Mouse (Mus musculus) hindbrain, embryonic 16.5 days (tissue): ENCODE results near the gene Prrt1. TPM values are rescaled to one million over a fixed set of nuclear protein-coding genes. Genes with fewer than 3 reads are reported as not detected.

Experiments
- ATAC-seq: fragments of 200-750 bp; cut with Nextera tagmentation; 2 replicates; pipeline ENCODE4 v1.8.0; 2017; ENCODE audit warnings: moderate TSS enrichment, moderate library complexity
- H3K27ac ChIP-seq: fragments of 300-500 bp; sonication (generic); 2 replicates; pipeline ENCODE4 v1.5.1; 2014; ENCODE audit warnings: low read depth, mild to moderate bottlenecking, control low read depth, low read length, moderate library complexity
- H3K27me3 ChIP-seq: fragments of 300-500 bp; sonication (generic); replicated peaks from 2 replicates; pipeline ENCODE4 v1.6.1; 2014; ENCODE audit warnings: low read length; ENCODE audit not compliant: control insufficient read depth, insufficient read depth
- H3K36me3 ChIP-seq: fragments of 300-500 bp; sonication (generic); 2 replicates; pipeline ENCODE4 v1.6.1; 2014; ENCODE audit warnings: mild to moderate bottlenecking, low read length, moderate library complexity, mixed read lengths; ENCODE audit not compliant: control insufficient read depth, insufficient read depth
- H3K4me1 ChIP-seq: fragments of 300-500 bp; sonication (generic); 2 replicates; pipeline ENCODE4 v1.6.1; 2014; ENCODE audit warnings: low read depth, low read length; ENCODE audit not compliant: control insufficient read depth, insufficient read depth
- H3K4me2 ChIP-seq: fragments of 300-500 bp; sonication (generic); 2 replicates; pipeline ENCODE4 v1.6.1; 2014; ENCODE audit warnings: mild to moderate bottlenecking, low read length, control low read depth, moderate library complexity
- H3K4me3 ChIP-seq: fragments of 300-500 bp; sonication (generic); 2 replicates; pipeline ENCODE4 v1.5.1; 2014; ENCODE audit warnings: mild to moderate bottlenecking, low read length, control low read depth, moderate library complexity
- H3K9ac ChIP-seq: fragments of 300-500 bp; sonication (generic); 2 replicates; pipeline ENCODE4 v1.6.1; 2014; ENCODE audit warnings: low read depth, mild to moderate bottlenecking, control low read depth, low read length, moderate library complexity
- H3K9me3 ChIP-seq: fragments of 300-500 bp; sonication (generic); 2 replicates; pipeline ENCODE4 v1.6.1; 2014; ENCODE audit warnings: mild to moderate bottlenecking, low read length, moderate library complexity; ENCODE audit not compliant: control insufficient read depth
- WGBS: fragments of 180-500 bp; shearing (Covaris S2); extraction: QIAGEN DNeasy Blood & Tissue Kit; methylation state at CpG from one replicate; pipeline ENCODE4 v1.1.7; 2014; 5-methylcytosine and 5-hydroxymethylcytosine counted together
- polyA plus RNA-seq: library from polyadenylated mRNA; unstranded; fragments of >200 nt; fragmentation: Nextera tagmentation; extraction: Ambion mirVana; gene quantifications from 2 replicates; pipeline ENCODE4 v1.2.1, GENCODE M21; 2015

The Prrt1 gene
- polyA plus RNA-seq = 6.8 and 8.1 TPM in 2 replicates

DNA sequence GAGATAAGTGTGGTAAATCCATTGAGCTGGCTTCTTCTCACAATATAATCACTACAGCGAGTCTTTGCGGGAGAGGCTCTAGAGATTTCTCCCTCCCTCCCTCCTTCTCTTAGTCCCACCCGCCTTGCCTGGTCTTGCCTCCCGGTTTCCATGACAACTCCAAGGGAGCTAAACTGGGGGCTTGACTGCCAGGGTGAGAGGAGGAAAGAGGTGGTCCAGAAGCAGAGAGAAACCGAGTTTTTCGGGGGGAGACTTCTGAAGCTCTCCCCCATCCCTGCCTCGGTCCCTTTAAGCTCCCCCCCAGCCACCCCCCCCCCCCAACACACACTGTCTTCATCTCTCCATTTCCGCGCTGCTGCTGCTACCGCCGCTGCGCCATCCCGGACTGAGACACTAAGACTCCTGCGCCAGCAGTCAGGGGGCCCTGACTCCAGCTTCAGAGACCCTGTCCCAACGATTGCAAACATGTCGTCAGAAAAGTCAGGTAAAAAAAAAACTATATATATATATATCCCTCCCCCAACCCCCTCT, at the start of gene Prrt1:
Gene Prrt1 (plus strand): TSS at position 313 of the 531 bp plus-strand sequence.
- Histone ChIP-seq H3K4me3 (peak within 1 kb of the TSS; percentile 62), H3K27ac (peak within 1 kb of the TSS; percentile 95), H3K9me3 (no peaks in the 10 kb centered on the region), H3K4me2 (peak within 1 kb of the TSS; percentile 84), H3K27me3 (peaks cover 3% of the 10 kb centered on the region; the same call in 1 of the 2 replicates), H3K36me3 (no peaks in the 10 kb centered on the region), H3K9ac (peak within 1 kb of the TSS; percentile 76), H3K4me1 (peaks cover 45% of the 10 kb centered on the region)
- peak; percentile 51 for ATAC-seq
- WGBS = 2% methylated on average over 16 of the region's 16 CpGs

DNA sequence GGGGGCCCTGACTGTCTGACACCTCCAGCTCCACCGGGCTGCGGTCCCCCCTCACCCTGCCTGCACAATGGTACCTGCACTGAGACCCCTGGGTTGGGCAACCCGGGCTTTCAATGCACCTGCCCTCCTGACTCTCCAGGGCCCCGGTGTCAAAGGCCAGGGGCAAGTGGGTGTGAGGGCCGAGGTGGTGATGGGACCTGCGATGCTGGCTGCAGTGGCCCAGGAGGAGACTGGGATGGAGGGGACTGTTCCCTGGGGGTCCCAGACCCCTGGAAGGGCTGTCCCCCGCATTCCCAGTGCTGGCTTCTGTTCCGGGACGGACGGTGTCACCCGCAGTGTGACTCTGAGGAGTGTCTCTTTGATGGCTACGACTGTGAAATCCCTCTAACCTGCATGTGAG, 46.8 kb upstream of the Prrt1 start:
- H3K36me3 ChIP-seq = no peaks in the 10 kb centered on the region
- H3K9ac ChIP-seq = no peak overlapping the region
- H3K27ac ChIP-seq = no peak overlapping the region
- 88% methylated on average over 12 of the region's 12 CpGs for WGBS
- no peak overlapping the region for H3K4me3 ChIP-seq
- H3K4me2 ChIP-seq = no peak overlapping the region
- H3K4me1 ChIP-seq = peaks cover 10% of the 10 kb centered on the region
- no peaks in the 10 kb centered on the region for H3K9me3 ChIP-seq
- H3K27me3 ChIP-seq = no peaks in the 10 kb centered on the region
- ATAC-seq = no peak

DNA sequence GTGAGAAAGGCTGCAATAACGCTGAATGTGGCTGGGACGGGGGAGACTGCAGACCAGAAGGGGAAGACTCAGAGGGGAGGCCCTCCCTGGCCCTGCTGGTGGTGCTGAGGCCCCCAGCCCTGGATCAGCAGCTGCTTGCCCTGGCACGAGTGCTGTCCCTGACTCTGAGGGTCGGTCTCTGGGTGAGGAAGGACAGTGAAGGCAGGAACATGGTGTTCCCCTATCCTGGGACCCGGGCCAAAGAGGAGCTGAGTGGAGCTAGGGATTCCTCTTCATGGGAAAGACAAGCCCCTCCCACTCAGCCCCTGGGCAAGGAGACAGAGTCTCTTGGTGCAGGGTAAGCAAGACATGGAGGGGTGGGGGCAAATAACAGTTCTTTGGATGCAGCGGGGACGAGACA, 45.9 kb upstream of the Prrt1 start:
- Histone ChIP-seq H3K9ac (no peak overlapping the region), H3K27me3 (no peaks in the 10 kb centered on the region), H3K27ac (no peak overlapping the region), H3K4me3 (no peak overlapping the region), H3K4me1 (peaks cover 15% of the 10 kb centered on the region), H3K36me3 (no peaks in the 10 kb centered on the region), H3K4me2 (no peak overlapping the region), H3K9me3 (no peaks in the 10 kb centered on the region)
- ATAC-seq = no peak
- WGBS = 60% methylated on average over 7 of the region's 7 CpGs

DNA sequence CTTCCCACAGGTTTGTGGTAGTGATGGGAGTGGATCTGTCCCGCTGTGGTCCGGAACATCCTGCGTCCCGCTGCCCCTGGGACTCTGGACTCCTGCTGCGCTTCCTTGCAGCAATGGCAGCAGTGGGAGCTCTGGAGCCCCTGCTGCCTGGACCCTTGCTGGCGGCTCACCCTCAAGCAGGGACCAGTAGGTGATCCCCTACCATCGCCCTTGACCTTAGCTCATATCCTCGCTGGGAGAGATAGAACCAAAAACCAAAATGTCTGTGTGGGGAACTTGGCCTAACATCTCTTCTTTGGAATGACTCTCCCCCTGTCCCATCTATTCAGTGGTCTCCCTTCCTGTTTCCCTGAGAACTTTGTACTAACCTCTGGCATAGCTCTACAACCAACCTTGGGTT, 45.5 kb upstream of the Prrt1 start:
- ATAC-seq = no peak
- Histone ChIP-seq H3K9ac (no peak overlapping the region), H3K4me1 (peaks cover 15% of the 10 kb centered on the region), H3K36me3 (no peaks in the 10 kb centered on the region), H3K27ac (no peak overlapping the region), H3K4me2 (no peak overlapping the region), H3K27me3 (no peaks in the 10 kb centered on the region), H3K9me3 (no peaks in the 10 kb centered on the region), H3K4me3 (no peak overlapping the region)
- 81% methylated on average over 7 of the region's 8 CpGs for WGBS

DNA sequence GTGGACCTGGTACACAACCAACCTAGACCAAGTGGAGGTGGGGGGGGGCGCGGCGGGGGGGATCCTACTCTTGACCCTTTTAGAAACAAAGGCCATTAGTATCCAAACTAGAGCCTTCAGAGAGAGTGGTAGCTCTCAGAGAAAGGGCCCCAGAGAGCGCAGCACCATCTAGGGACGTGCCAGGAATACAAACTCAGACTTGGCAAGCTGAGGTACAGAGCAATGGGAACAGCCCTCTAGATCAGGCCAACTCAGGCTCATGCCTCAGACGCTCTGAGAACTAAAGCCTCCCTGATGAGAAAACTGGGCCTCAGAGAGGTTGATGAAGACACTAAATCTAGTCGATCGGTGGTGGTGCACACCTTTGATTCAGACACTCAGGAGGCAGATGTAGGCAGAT, 44.2 kb upstream of the Prrt1 start:
- 82% methylated on average over 8 of the region's 8 CpGs for WGBS
- Histone ChIP-seq H3K4me1 (peaks cover 15% of the 10 kb centered on the region), H3K27ac (0 out of 2 replicates have a peak overlapping the region, but pooled peaks have one; percentile 39), H3K4me3 (no peak overlapping the region), H3K27me3 (no peaks in the 10 kb centered on the region), H3K9ac (no peak overlapping the region), H3K36me3 (no peaks in the 10 kb centered on the region), H3K4me2 (no peak overlapping the region), H3K9me3 (no peaks in the 10 kb centered on the region)
- no peak for ATAC-seq

DNA sequence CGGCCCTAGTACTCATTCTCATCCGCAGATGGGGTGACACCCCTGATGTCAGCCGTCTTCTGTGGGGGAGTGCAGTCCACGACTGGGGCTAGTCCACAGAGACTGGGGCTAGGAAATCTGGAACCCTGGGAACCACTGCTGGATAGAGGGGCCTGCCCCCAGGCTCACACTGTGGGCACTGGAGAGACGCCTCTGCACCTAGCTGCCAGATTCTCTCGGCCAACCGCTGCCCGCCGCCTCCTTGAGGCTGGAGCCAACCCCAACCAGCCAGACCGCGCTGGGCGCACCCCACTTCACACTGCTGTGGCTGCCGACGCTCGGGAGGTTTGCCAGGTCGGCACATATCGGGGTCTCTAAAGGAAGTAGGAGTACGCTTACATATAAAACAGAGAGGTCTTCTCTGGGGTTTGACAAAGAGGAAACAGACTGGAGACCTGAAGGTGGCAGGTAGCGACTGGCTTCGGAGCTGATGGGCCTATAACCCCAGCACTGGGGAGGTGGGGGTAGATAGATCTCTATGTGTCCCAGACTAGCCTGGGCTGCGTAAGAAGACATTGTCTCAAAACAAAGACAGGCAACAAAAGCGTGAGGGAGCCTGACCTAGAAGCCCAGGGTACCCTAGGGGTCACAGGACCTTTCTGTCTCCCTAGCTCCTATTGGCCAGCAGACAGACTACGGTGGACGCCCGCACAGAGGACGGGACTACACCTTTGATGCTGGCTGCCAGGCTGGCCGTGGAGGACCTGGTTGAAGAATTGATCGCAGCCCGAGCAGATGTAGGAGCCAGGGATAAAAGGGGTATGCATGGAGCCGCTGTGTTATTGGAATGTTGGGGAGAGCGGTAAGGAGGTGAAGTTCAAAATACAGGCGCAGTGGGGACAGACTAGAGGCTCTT, 43.2 kb upstream of the Prrt1 start:
- WGBS = 15% methylated on average over 32 of the region's 32 CpGs
- Histone ChIP-seq H3K36me3 (no peaks in the 10 kb centered on the region), H3K27ac (peak overlapping the region; percentile 99)

DNA sequence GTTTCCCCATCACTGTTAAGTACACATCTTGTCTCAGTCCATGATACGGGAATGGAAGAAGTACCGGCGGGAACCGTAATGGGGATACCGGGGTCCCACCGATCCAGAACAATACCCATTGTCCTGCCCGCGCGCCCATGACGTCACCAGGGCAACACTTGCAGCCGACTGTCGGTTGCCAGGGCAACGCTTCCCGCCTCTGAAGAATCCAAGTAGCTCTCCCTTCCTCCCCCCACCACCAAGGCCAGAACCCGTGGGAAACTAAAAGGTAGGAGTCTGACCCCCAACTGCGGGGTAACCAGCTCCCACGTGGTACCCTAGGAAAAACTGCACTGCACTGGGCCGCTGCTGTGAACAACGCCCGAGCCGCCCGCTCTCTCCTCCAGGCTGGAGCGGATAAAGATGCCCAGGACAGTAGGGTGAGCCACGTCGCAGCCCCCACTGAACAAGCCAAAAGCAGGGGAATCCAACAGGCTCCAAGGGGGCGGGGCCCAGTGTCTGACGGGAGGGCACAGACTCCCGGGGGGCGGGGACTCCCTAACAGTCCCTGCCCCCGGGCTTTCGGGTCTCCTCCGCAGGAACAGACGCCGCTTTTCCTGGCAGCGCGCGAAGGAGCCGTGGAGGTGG, 42.4 kb upstream of the Prrt1 start:
- Histone ChIP-seq H3K4me2 (peak overlapping the region; percentile 69), H3K9me3 (no peaks in the 10 kb centered on the region), H3K9ac (peak overlapping the region; percentile 81), H3K27me3 (no peaks in the 10 kb centered on the region), H3K27ac (peak overlapping the region; percentile 99), H3K4me3 (peak overlapping the region; percentile 70), H3K36me3 (no peaks in the 10 kb centered on the region), H3K4me1 (peaks cover 27% of the 10 kb centered on the region)
- peak; percentile 84 for ATAC-seq
- 0% methylated on average over 36 of the region's 38 CpGs for WGBS

More for the DNA sequence above, 43.2 kb upstream of the Prrt1 start:
- no peaks in the 10 kb centered on the region for H3K9me3 ChIP-seq
- H3K4me1 ChIP-seq = peaks cover 22% of the 10 kb centered on the region
- no peaks in the 10 kb centered on the region for H3K27me3 ChIP-seq
- ATAC-seq = peak; percentile 13
- H3K9ac ChIP-seq = peak overlapping the region; percentile 81
- peak overlapping the region; percentile 70 for H3K4me3 ChIP-seq
- H3K4me2 ChIP-seq = peak overlapping the region; percentile 69

DNA sequence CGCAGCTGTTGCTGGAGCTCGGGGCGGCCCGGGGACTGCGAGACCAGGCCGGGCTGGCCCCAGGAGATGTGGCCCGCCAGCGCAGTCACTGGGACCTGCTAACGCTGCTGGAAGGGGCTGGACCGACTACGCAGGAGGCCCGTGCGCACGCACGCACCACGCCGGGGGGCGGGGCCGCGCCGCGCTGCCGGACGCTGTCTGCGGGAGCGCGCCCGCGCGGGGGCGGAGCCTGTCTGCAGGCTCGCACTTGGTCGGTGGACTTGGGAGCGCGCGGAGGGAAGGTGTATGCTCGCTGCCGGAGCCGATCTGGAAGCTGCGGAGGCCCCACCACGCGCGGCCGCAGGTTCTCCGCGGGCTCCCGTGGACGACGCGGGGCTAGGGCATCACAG, 41.9 kb upstream of the Prrt1 start:
- Histone ChIP-seq H3K9me3 (no peaks in the 10 kb centered on the region), H3K4me2 (peak overlapping the region; percentile 69), H3K27ac (peak overlapping the region; percentile 99), H3K27me3 (no peaks in the 10 kb centered on the region), H3K4me1 (peaks cover 27% of the 10 kb centered on the region), H3K9ac (peak overlapping the region; percentile 81), H3K36me3 (no peaks in the 10 kb centered on the region), H3K4me3 (peak overlapping the region; percentile 70)
- under 1% methylated on average over 41 of the region's 50 CpGs for WGBS
- ATAC-seq = peak; percentile 85

DNA sequence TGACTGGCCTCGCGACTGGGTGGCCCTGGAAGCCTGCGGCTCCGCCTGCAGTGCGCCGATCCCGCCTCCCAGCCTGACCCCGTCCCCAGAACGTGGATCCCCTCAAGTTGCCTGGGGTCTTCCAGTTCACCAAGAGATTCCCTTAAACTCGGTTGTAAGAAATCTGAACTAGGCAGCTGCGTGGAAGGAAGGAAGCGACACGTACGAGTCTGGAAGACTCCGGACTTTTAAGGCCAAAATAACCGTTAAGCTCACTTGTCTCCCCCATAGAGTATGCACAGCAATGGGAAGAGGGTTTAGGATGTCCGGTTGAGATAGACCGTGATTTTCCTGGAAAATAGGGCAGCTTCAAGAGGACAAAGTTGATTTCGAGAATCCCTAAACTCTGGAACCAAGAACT, 41.5 kb upstream of the Prrt1 start:
- Histone ChIP-seq H3K27ac (peak overlapping the region; percentile 99), H3K9ac (peak overlapping the region; percentile 81), H3K9me3 (no peaks in the 10 kb centered on the region), H3K36me3 (no peaks in the 10 kb centered on the region), H3K27me3 (no peaks in the 10 kb centered on the region), H3K4me1 (peaks cover 27% of the 10 kb centered on the region), H3K4me2 (peak overlapping the region; percentile 69), H3K4me3 (peak overlapping the region; percentile 70)
- ATAC-seq = no peak
- WGBS = 3% methylated on average over 19 of the region's 19 CpGs
